Mouse (Mus musculus) myocyte (in vitro differentiated cells): Measurements from ENCODE around the gene Acoxl. TPM values are rescaled to one million over a fixed set of nuclear protein-coding genes. Genes with fewer than 3 reads are reported as not detected.

ENCODE experiments used
- H3K27me3 ChIP-seq: one replicate; pipeline ENCODE4 v1.6.1; 2011; ENCODE audit not compliant: control insufficient read depth, insufficient read depth, insufficient read length
- H3K36me3 ChIP-seq: one replicate; pipeline ENCODE4 v1.6.1; 2011; ENCODE audit not compliant: control insufficient read depth, insufficient read depth
- H3K4me2 ChIP-seq: one replicate; pipeline ENCODE4 v1.6.1; 2011; ENCODE audit warnings: low read depth, control low read depth
- H3K4me3 ChIP-seq: one replicate; pipeline ENCODE4 v1.5.1; 2011; ENCODE audit warnings: mild to moderate bottlenecking, control low read depth, moderate library complexity
- H3K79me2 ChIP-seq: one replicate; pipeline ENCODE4 v1.6.1; 2011; ENCODE audit not compliant: control insufficient read depth, insufficient read depth
- H3ac ChIP-seq: one replicate; pipeline ENCODE4 v1.6.1; 2011; ENCODE audit not compliant: control insufficient read depth, insufficient read length
- CEBPB ChIP-seq: IDR thresholded peaks from 2 replicates; pipeline ENCODE4 v1.6.1; 2011; ENCODE audit warnings: mild to moderate bottlenecking, moderate library complexity; ENCODE audit not compliant: poor library complexity, insufficient read depth, severe bottlenecking
- E2F4 ChIP-seq: IDR thresholded peaks from one replicate; pipeline ENCODE4 v1.6.1; 2011; ENCODE audit warnings: mild to moderate bottlenecking, control low read depth, moderate library complexity; ENCODE audit not compliant: insufficient read depth
- MAX ChIP-seq: IDR thresholded peaks from one replicate; pipeline ENCODE4 v1.6.1; 2011; ENCODE audit warnings: low read depth, mild to moderate bottlenecking, control low read depth
- MYOD1 ChIP-seq, 3 experiments: IDR thresholded peaks; one replicate each; pipeline ENCODE4 v1.6.1; 2011; ENCODE audit warnings: control low read depth in 2 of 3, low read depth in 2 of 3, mild to moderate bottlenecking in 2 of 3, moderate library complexity in 1 of 3; ENCODE audit not compliant: insufficient read length in 2 of 3, control insufficient read depth in 1 of 3
- MYOG ChIP-seq, 3 experiments: IDR thresholded peaks; one replicate each; pipeline ENCODE4 v1.6.1; 2011; ENCODE audit warnings: control low read depth in 2 of 3, low read depth in 2 of 3, mild to moderate bottlenecking in 2 of 3; ENCODE audit not compliant: insufficient read length in 2 of 3, control insufficient read depth in 1 of 3, insufficient read depth in 1 of 3
- POLR2A ChIP-seq: IDR thresholded peaks from one replicate; pipeline ENCODE4 v1.6.1; 2011; ENCODE audit warnings: low read depth, mild to moderate bottlenecking, control low read depth, moderate library complexity; ENCODE audit not compliant: insufficient read length
- POLR2AphosphoS2 ChIP-seq: IDR thresholded peaks from one replicate; pipeline ENCODE4 v1.6.1; 2011; ENCODE audit warnings: low read depth, control low read depth; ENCODE audit not compliant: insufficient read length
- REST ChIP-seq: IDR thresholded peaks from one replicate; pipeline ENCODE4 v1.6.1; 2011; ENCODE audit warnings: mild to moderate bottlenecking, control low read depth, moderate library complexity; ENCODE audit not compliant: insufficient read depth, insufficient read length
- SRF ChIP-seq: IDR thresholded peaks from one replicate; pipeline ENCODE4 v1.6.1; 2011; ENCODE audit warnings: low read depth; ENCODE audit not compliant: control insufficient read depth, insufficient read length
- TCF12 ChIP-seq: IDR thresholded peaks from one replicate; pipeline ENCODE4 v1.6.1; 2011; ENCODE audit warnings: mild to moderate bottlenecking, control low read depth; ENCODE audit not compliant: poor library complexity, insufficient read depth, severe bottlenecking
- TCF3 ChIP-seq: IDR thresholded peaks from one replicate; pipeline ENCODE4 v1.6.1; 2011; ENCODE audit warnings: low read depth, control low read depth; ENCODE audit not compliant: insufficient read length
- USF1 ChIP-seq: IDR thresholded peaks from one replicate; pipeline ENCODE4 v1.6.1; 2011; ENCODE audit warnings: low read depth, mild to moderate bottlenecking, control low read depth, moderate library complexity
- polyA plus RNA-seq: library from polyadenylated mRNA; unstranded; fragments of >200 nt; fragmentation: generic; extraction: Trizol; gene quantifications from one replicate; pipeline ENCODE4 v1.2.1, GENCODE M21; 2012; ENCODE audit warnings: missing spikeins

The Acoxl gene
- polyA plus RNA-seq, 1 experiment, result 0.01 TPM

GRCm38 (mm10) chr2:127982610-127983009 is 143.9 kb downstream of the Acoxl start:
- Histone ChIP-seq H3K36me3 (no peaks in the 10 kb centered on the region), H3K4me2 (no peak overlapping the region), H3K4me3 (no peak overlapping the region), H3ac (no peak overlapping the region), H3K27me3 (no peaks in the 10 kb centered on the region), H3K79me2 (no peaks in the 10 kb centered on the region)
- TF ChIP-seq MAX, result no peak
- no peak for TF ChIP-seq CEBPB
- TF ChIP-seq E2F4, result no peak
- TF ChIP-seq USF1, result no peak
- no peak for TF ChIP-seq MYOD1 (IDR thresholded peaks at IDR 0.05; ENCODE audit: control insufficient read depth in 1 of 3, insufficient read length in 2 of 3, low read depth in 2 of 3)
- TF ChIP-seq TCF3, result no peak
- TF ChIP-seq TCF12, result no peak

- Histone ChIP-seq H3K27me3 (no peaks in the 10 kb centered on the region), H3K4me2 (no peak overlapping the region), H3K79me2 (no peaks in the 10 kb centered on the region), H3K4me3 (no peak overlapping the region), H3ac (no peak overlapping the region), H3K36me3 (no peaks in the 10 kb centered on the region)
- TF ChIP-seq MYOD1 (IDR thresholded peaks at IDR 0.05; ENCODE audit: control insufficient read depth in 1 of 3, insufficient read length in 2 of 3, low read depth in 2 of 3) (no peak), CEBPB (no peak), MYOG (IDR thresholded peaks at IDR 0.05; ENCODE audit: control insufficient read depth in 1 of 3, insufficient read depth in 1 of 3, insufficient read length in 2 of 3, low read depth in 2 of 3) (no peak), REST (no peak)
Observed at GRCm38 (mm10) chr2:127983301-127983700, 144.6 kb downstream of the Acoxl start.

- Histone ChIP-seq H3K4me3 (no peak overlapping the region), H3ac (no peak overlapping the region), H3K27me3 (no peaks in the 10 kb centered on the region), H3K79me2 (no peaks in the 10 kb centered on the region), H3K36me3 (no peaks in the 10 kb centered on the region), H3K4me2 (no peak overlapping the region)
- no peak for TF ChIP-seq REST
- no peak for TF ChIP-seq SRF
- TF ChIP-seq POLR2A, result no peak
- TF ChIP-seq TCF3, result no peak
- no peak for TF ChIP-seq USF1
- TF ChIP-seq MAX, result no peak
- TF ChIP-seq POLR2AphosphoS2, result no peak
- no peak for TF ChIP-seq MYOG (IDR thresholded peaks at IDR 0.05; ENCODE audit: control insufficient read depth in 1 of 3, insufficient read depth in 1 of 3, insufficient read length in 2 of 3, low read depth in 2 of 3)
- no peak for TF ChIP-seq CEBPB
Observed at GRCm38 (mm10) chr2:127983981-127984380, 145.3 kb downstream of the Acoxl start.

GRCm38 (mm10) chr2:127987706-127988105 is 149.0 kb downstream of the Acoxl start:
- Histone ChIP-seq H3K4me2 (no peak overlapping the region), H3K27me3 (no peaks in the 10 kb centered on the region), H3K79me2 (no peaks in the 10 kb centered on the region), H3K36me3 (no peaks in the 10 kb centered on the region), H3ac (no peak overlapping the region), H3K4me3 (no peak overlapping the region)
- TF ChIP-seq CEBPB (no peak), TCF3 (no peak), MAX (no peak), MYOG (IDR thresholded peaks at IDR 0.05; ENCODE audit: control insufficient read depth in 1 of 3, insufficient read depth in 1 of 3, insufficient read length in 2 of 3, low read depth in 2 of 3) (no peak), E2F4 (no peak), USF1 (no peak), REST (no peak), TCF12 (no peak), MYOD1 (IDR thresholded peaks at IDR 0.05; ENCODE audit: control insufficient read depth in 1 of 3, insufficient read length in 2 of 3, low read depth in 2 of 3) (no peak), POLR2AphosphoS2 (no peak), SRF (no peak), POLR2A (no peak)

GRCm38 (mm10) chr2:127990856-127991479 is 152.3 kb downstream of the Acoxl start:
- no peak overlapping the region for H3K4me2 ChIP-seq
- TF ChIP-seq MYOD1 (IDR thresholded peaks at IDR 0.05; ENCODE audit: control insufficient read depth in 1 of 3, insufficient read length in 2 of 3, low read depth in 2 of 3) (no peak), E2F4 (no peak), POLR2A (no peak), MAX (no peak), TCF3 (no peak), REST (no peak), POLR2AphosphoS2 (no peak), USF1 (no peak), SRF (no peak), CEBPB (no peak), MYOG (IDR thresholded peaks at IDR 0.05; ENCODE audit: control insufficient read depth in 1 of 3, insufficient read depth in 1 of 3, insufficient read length in 2 of 3, low read depth in 2 of 3) (no peak), TCF12 (no peak)
- no peaks in the 10 kb centered on the region for H3K79me2 ChIP-seq
- no peaks in the 10 kb centered on the region for H3K27me3 ChIP-seq
- H3K36me3 ChIP-seq, result no peaks in the 10 kb centered on the region
- H3K4me3 ChIP-seq, result no peak overlapping the region
- no peak overlapping the region for H3ac ChIP-seq
